Mouse (Mus musculus) midbrain, postnatal 0 days (tissue): Measurements from ENCODE around the gene Dguok. TPM values are rescaled to one million over a fixed set of nuclear protein-coding genes. Genes with fewer than 3 reads are reported as not detected.

ENCODE experiments used
- ATAC-seq: fragments of 200-750 bp; cut with Nextera tagmentation; 2 replicates; pipeline ENCODE4 v1.8.0; 2017; ENCODE audit warnings: moderate number of reproducible peaks, mild to moderate bottlenecking, moderate TSS enrichment, moderate library complexity; ENCODE audit not compliant: low FRiP score
- DNase-seq: peaks from one replicate; pipeline ENCODE4 v3.0.0-alpha.2; 2015; ENCODE audit warnings: low spot score
- H3K27ac ChIP-seq: fragments of 300-500 bp; sonication (generic); 2 replicates; pipeline ENCODE4 v1.5.1; 2014; ENCODE audit warnings: low read depth, mild to moderate bottlenecking, low read length, mixed read lengths
- H3K27me3 ChIP-seq: fragments of 300-500 bp; sonication (generic); 2 replicates; pipeline ENCODE4 v1.6.1; 2014; ENCODE audit warnings: low read length, control low read depth, mixed read lengths; ENCODE audit not compliant: insufficient read depth
- H3K36me3 ChIP-seq: fragments of 300-500 bp; sonication (generic); 2 replicates; pipeline ENCODE4 v1.6.1; 2014; ENCODE audit warnings: low read length, control low read depth, mixed read lengths; ENCODE audit not compliant: insufficient read depth
- H3K4me1 ChIP-seq: fragments of 300-500 bp; sonication (generic); 2 replicates; pipeline ENCODE4 v1.6.1; 2014; ENCODE audit warnings: mild to moderate bottlenecking, control low read depth, antibody characterized with exemption, low read length, mixed read lengths; ENCODE audit not compliant: insufficient read depth
- H3K4me2 ChIP-seq: fragments of 300-500 bp; sonication (generic); 2 replicates; pipeline ENCODE4 v1.6.1; 2014; ENCODE audit warnings: low read depth, mild to moderate bottlenecking, low read length, mixed read lengths; ENCODE audit not compliant: poor library complexity, severe bottlenecking
- H3K4me3 ChIP-seq: fragments of 300-500 bp; sonication (generic); 2 replicates; pipeline ENCODE4 v1.5.1; 2014; ENCODE audit warnings: low read depth, mild to moderate bottlenecking, low read length, moderate library complexity
- H3K9ac ChIP-seq: fragments of 300-500 bp; sonication (generic); replicated peaks from 2 replicates; pipeline ENCODE4 v1.6.1; 2014; ENCODE audit warnings: mild to moderate bottlenecking, low read length, moderate library complexity, mixed read lengths; ENCODE audit not compliant: poor library complexity, severe bottlenecking
- H3K9me3 ChIP-seq: fragments of 300-500 bp; sonication (generic); 2 replicates; pipeline ENCODE4 v1.6.1; 2016; ENCODE audit warnings: low read length, control low read depth
- CTCF ChIP-seq: IDR thresholded peaks from 2 replicates; pipeline ENCODE4 v1.5.1; 2016; ENCODE audit warnings: antibody characterized with exemption, mild to moderate bottlenecking
- WGBS: fragments of 180-500 bp; shearing (Covaris S2); extraction: QIAGEN DNeasy Blood & Tissue Kit; methylation state at CpG from one replicate; pipeline ENCODE4 v1.1.7; 2014; 5-methylcytosine and 5-hydroxymethylcytosine counted together
- polyA plus RNA-seq: library from polyadenylated mRNA; unstranded; fragments of >200 nt; fragmentation: Nextera tagmentation; extraction: Ambion mirVana; gene quantifications from 2 replicates; pipeline ENCODE4 v1.2.1, GENCODE M21; 2015
- total RNA-seq: library from RNA; depleted of rRNA; stranded (reverse); fragments of >200 nt; gene quantifications from 2 replicates; pipeline ENCODE4 v1.2.3, GENCODE M21; 2014

Dguok gene
- total and polyA plus RNA-seq, 2 experiments from 2014 or later, result 48.5 to 55.2 TPM

DNA sequence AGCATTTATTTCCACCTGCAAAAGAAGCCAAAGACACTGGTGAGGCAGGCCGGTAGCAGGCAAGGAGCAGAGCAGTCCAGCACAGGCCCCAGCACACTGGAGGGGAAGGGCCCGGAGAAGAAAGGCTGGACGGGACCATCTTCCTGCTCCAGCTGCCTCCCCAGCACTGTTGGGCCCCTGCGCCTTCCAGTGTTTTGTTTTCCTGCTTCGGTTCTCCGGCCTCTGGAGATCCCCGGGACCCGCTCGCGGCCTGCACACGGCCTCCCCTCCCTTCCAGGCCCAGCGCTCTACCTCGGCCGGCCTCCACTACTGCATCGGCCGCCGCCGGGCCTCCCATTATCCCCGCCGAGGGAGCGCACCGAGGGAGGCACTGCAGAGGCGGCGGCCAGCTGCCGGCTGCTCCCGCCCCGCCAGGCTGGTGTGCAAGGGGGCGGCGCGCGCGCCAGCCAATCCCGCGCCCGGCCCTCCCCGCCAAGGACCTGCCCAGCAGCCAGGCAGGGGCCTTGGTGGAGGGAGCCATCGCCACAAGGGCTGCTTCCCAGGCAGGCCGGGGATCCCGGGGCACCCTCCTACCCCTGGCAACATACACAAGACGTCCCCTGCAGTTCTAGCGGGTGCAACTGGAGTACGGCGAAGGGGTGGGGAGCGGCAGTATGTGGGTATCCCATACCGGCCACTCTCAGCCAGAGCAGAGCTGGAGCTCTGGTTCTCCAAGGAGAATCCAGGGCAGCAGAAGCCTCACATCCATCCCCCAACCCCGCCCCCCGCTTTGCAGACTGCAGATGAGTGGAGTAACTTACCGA is 65.3 kb downstream of the Dguok start:
- DNase-seq, result peak; percentile 90
- no peak for TF ChIP-seq CTCF

DNA sequence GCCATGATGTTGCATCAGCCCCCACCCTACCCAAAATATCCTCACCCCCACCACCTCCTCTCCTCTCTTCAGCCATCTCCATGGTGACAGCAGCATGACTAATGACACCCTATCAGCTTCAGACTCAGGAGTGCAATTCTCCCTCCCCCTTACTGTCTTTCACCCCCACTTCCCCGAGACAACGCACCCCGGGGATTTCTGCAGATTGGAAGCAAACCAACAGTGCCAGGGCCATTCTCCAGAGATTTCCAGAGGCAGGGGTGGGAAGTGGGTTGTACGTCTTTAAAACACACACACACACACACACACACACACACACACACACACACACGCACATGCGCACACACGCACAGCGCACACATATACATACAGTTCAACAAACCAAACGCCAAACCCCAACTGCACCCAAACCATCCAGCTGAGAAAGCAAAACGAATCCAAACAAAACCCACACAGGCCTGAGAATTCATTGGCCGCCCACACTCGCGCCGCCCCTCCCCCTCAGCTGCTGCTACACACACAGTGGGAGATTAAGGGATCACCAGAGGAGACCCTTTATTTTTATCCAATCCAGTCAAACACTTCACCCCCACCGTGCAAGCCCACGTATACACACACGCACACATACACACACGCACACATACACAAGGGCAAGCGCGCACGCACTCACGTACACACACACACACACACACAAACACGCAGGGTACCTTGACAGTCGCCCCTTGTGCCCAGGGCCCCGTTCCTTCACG is 66.1 kb downstream of the Dguok start:
- peak; percentile 79 for ATAC-seq
- peak; percentile 87 for DNase-seq
- Histone ChIP-seq H3K27me3 (no peaks in the 10 kb centered on the region), H3K4me2 (peak overlapping the region; percentile 62), H3K9ac (peak overlapping the region; percentile 96), H3K27ac (peak overlapping the region; percentile 97), H3K4me1 (peaks cover 45% of the 10 kb centered on the region), H3K9me3 (no peaks in the 10 kb centered on the region), H3K36me3 (no peaks in the 10 kb centered on the region), H3K4me3 (peak overlapping the region; percentile 86)
- TF ChIP-seq CTCF, result no peak
- 1% methylated on average over 26 of the region's 26 CpGs for WGBS

More for the DNA sequence above, 65.3 kb downstream of the Dguok start:
- peak overlapping the region; percentile 97 for H3K27ac ChIP-seq
- H3K9me3 ChIP-seq, result no peaks in the 10 kb centered on the region
- peak overlapping the region; percentile 86 for H3K4me3 ChIP-seq
- H3K4me2 ChIP-seq, result peak overlapping the region; percentile 62
- no peaks in the 10 kb centered on the region for H3K36me3 ChIP-seq
- 1% methylated on average over 43 of the region's 48 CpGs for WGBS
- peak overlapping the region; percentile 96 for H3K9ac ChIP-seq
- no peaks in the 10 kb centered on the region for H3K27me3 ChIP-seq
- ATAC-seq, result peak; percentile 88
- H3K4me1 ChIP-seq, result peaks cover 45% of the 10 kb centered on the region

DNA sequence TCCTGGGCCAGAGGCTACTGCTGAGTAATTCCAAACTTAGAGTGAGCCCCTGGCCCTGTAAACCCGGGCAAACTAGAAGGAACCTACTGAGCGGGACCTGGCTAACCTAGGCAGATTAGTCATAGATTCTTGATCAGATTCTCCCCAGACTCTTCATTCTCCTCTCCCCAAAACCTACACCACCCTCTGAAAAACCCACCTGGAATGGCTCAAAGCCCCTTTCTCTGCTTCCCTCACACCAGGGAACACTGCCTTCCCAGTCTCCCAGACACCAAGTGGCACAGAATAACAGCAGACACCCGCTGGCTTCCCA is 66.6 kb downstream of the Dguok start:
- Histone ChIP-seq H3K9ac (peak overlapping the region; percentile 96), H3K9me3 (no peaks in the 10 kb centered on the region), H3K4me3 (peak overlapping the region; percentile 86), H3K4me1 (peaks cover 45% of the 10 kb centered on the region), H3K4me2 (peak overlapping the region; percentile 62), H3K27ac (peak overlapping the region; percentile 97; the same call in 1 of the 2 replicates), H3K27me3 (no peaks in the 10 kb centered on the region), H3K36me3 (no peaks in the 10 kb centered on the region)
- no peak for TF ChIP-seq CTCF
- DNase-seq (no peak), ATAC-seq (no peak)
- WGBS, result 6% methylated on average over 3 of the region's 3 CpGs

DNA sequence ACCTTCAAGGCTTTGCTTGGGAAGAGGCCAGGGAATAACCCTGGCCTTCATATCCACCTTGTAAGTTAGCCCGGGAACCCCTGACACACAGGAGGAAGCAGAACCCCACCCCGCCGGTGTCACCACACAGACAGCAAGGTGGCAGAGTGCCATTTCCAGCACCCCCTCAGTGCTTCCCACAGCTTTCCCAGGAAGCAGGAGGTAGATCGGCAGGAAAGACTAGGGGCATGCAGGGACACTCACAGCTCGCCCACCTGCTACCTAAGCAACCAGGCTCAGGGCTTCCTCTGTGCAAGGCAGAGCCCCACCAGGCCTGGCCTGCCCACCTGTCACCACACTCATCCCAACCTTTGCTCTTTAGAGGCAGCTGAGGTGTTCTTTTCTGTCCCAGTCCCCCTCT is 67.0 kb downstream of the Dguok start:
- no peaks in the 10 kb centered on the region for H3K36me3 ChIP-seq
- 42% methylated on average over 5 of the region's 5 CpGs for WGBS
- peak overlapping the region; percentile 96 for H3K9ac ChIP-seq
- ATAC-seq (no peak), DNase-seq (no peak)
- no peaks in the 10 kb centered on the region for H3K27me3 ChIP-seq
- no peak for TF ChIP-seq CTCF
- H3K27ac ChIP-seq, result peak overlapping the region; percentile 97; the same call in 1 of the 2 replicates
- peak overlapping the region; percentile 62 for H3K4me2 ChIP-seq
- H3K9me3 ChIP-seq, result no peaks in the 10 kb centered on the region
- H3K4me1 ChIP-seq, result peaks cover 45% of the 10 kb centered on the region
- H3K4me3 ChIP-seq, result peak overlapping the region; percentile 86

DNA sequence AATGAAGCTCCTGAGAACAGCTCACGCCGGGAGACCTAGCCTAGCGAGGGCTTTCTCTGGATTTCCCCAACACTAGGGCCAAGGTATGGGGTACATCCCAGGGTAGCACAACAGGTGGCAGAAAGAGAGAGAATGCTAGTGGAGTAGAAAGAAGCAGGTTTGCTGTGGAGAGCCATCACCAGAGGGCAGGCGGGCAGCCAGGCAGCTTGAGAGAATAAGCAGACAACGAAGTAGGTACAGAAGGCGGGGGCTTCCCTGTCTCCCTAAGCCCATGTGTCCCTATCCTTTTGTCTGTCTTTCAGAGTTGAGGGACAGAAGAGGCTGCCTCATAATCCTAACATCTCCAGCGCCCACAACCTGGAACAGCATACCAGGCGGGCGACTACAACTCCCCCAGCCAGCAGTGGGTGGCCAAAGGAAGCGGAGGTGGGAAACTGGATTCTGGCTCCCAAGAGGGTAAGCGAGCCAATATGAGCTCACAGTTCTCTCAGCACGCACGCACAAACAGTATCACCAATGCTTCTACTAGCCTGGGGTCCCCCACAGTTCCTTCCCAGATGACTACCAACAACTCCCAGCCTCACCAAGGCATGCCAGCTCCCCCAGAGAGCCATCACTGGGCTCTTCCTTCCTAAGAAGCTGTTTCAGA is 67.5 kb downstream of the Dguok start:
- peak overlapping the region; percentile 97; the same call in 1 of the 2 replicates for H3K27ac ChIP-seq
- H3K27me3 ChIP-seq, result no peaks in the 10 kb centered on the region
- H3K36me3 ChIP-seq, result no peaks in the 10 kb centered on the region
- H3K9me3 ChIP-seq, result no peaks in the 10 kb centered on the region
- peak overlapping the region; percentile 86 for H3K4me3 ChIP-seq
- peaks cover 45% of the 10 kb centered on the region for H3K4me1 ChIP-seq
- ATAC-seq (no peak), DNase-seq (no peak)
- peak overlapping the region; percentile 42 for H3K9ac ChIP-seq
- H3K4me2 ChIP-seq, result peak overlapping the region; percentile 62
- no peak for TF ChIP-seq CTCF
- WGBS, result 47% methylated on average over 13 of the region's 13 CpGs
